Comparison of ENCODE assay signal across 9 mouse cellular contexts in genomic region chr1:172590385-172590784, GRCm38 (mm10). TPM values are rescaled to one million over a fixed set of nuclear protein-coding genes. Genes with fewer than 3 reads are reported as not detected.
DNase-seq lines count a peak whose midpoint lies in the region; ATAC-seq and TF ChIP-seq lines count a peak whose summit lies in the region.
"Had no signal": no experiment of that assay in that cellular context is flagged by ENCODE, and none has a peak within 500 bp of the region (broad histone marks: within the 10 kb centered on the region; RNA-seq: fewer than 3 reads in every experiment).

Slamf8 (minus strand) TSS chr1:172590568.

- H3K27me3 ChIP-seq in CH12.LX (replicated peaks) = no peaks in the 10 kb centered on the region
- peaks cover 21% of the 10 kb centered on the region for H3K27me3 ChIP-seq in midbrain, embryonic 10.5 days (ENCODE audit: low read depth, poor library complexity, severe bottlenecking)

- peak within 1 kb of the TSS; percentile 14; the same call in 1 of the 2 replicates for H3K4me2 ChIP-seq in CH12.LX (ENCODE audit: insufficient read depth, low read depth, poor library complexity, severe bottlenecking)

- dilution Hi-C loops in CH12.LX (cut with MboI; ENCODE audit: extremely low pct_ligation_motif_present, extremely low pct_unique_long_range_greater_than_20kb, low sequenced_read_pairs) = no loop called here

- no peaks in the 10 kb centered on the region for H3K79me2 ChIP-seq in CH12.LX (replicated peaks; ENCODE audit: control insufficient read depth, extremely low read depth, insufficient read depth, poor library complexity, severe bottlenecking)

- no peak within 1 kb of the TSS for H3K27ac ChIP-seq in layer of hippocampus, adult 2 months
- H3K27ac ChIP-seq in CH12.LX (ENCODE audit: insufficient read depth, low read depth) = no peak within 1 kb of the TSS
- no peak within 1 kb of the TSS for H3K27ac ChIP-seq in midbrain, embryonic 10.5 days (replicated peaks)

- peak; percentile 48 for ATAC-seq in common myeloid progenitor, adult 5-6 weeks (replicated peaks; ENCODE audit: low read depth, poor library complexity, severe bottlenecking)

- in situ Hi-C loops in CH12.LX (cut with MboI; ENCODE audit: low pct_ligation_motif_present, low pct_unique_long_range_greater_than_20kb, low sequenced_read_pairs) = no loop called here

- peaks cover 8 to 24% of the 10 kb centered on the region in 2 experiments for H3K4me1 ChIP-seq in CH12.LX (ENCODE audit: control insufficient read depth in 1 of 2, insufficient read depth in 2 of 2)
- peaks cover 16% of the 10 kb centered on the region for H3K4me1 ChIP-seq in midbrain, embryonic 10.5 days

- no peaks in the 10 kb centered on the region for H3K36me3 ChIP-seq in CH12.LX (replicated peaks in 1 of 2; ENCODE audit: control insufficient read depth in 1 of 2, insufficient read depth in 1 of 2, low read length in 1 of 2)
- H3K36me3 ChIP-seq in midbrain, embryonic 10.5 days = no peaks in the 10 kb centered on the region

- no peak for TF ChIP-seq CTCF in layer of hippocampus, adult 2 months (conservative IDR thresholded peaks at IDR 0.05)
- no peak for TF ChIP-seq CTCF in CH12.LX (conservative IDR thresholded peaks at IDR 0.05 in 1 of 2, IDR thresholded peaks at IDR 0.05 in 1 of 2; ENCODE audit: low read depth in 2 of 2, low read length in 2 of 2)

- no peak for TF ChIP-seq POLR2A in CH12.LX (IDR thresholded peaks at IDR 0.05; ENCODE audit: low read depth, low read length)

- WGBS in midbrain, embryonic 10.5 days = 86% methylated on average over 7 of the region's 7 CpGs

- no peak for TF ChIP-seq RAD21 in CH12.LX (IDR thresholded peaks at IDR 0.05; ENCODE audit: low read depth, low read length)

- DNase-seq in layer of hippocampus, adult 9-11 months = peak; percentile 64
- DNase-seq in layer of hippocampus, adult 2 months (ENCODE audit: low spot score in 2 of 2) = no peak
- peak; percentile 39 for DNase-seq in CH12.LX (ENCODE audit: extremely low read depth)
- peak; percentile 36 for DNase-seq in lung, postnatal 14 days
- DNase-seq in embryo, embryonic 9.5 days (ENCODE audit: extremely low spot score) = no peak
- DNase-seq in midbrain, embryonic 10.5 days (ENCODE audit: low spot score) = no peak

- peak; percentile 63 for TF ChIP-seq EP300 in CH12.LX (IDR thresholded peaks at IDR 0.05; ENCODE audit: low read length)

- H3K9ac ChIP-seq in CH12.LX (ENCODE audit: insufficient read depth, low read depth) = no peak within 1 kb of the TSS

- H3K9me3 ChIP-seq in CH12.LX (replicated peaks; ENCODE audit: low read length) = no peaks in the 10 kb centered on the region
- H3K9me3 ChIP-seq in midbrain, embryonic 10.5 days (replicated peaks) = no peaks in the 10 kb centered on the region
- H3K9me3 ChIP-seq: megakaryocyte, embryonic 14.5 days had no signal

- H3K4me3 ChIP-seq in layer of hippocampus, adult 2 months = no peak within 1 kb of the TSS
- H3K4me3 ChIP-seq in CH12.LX (replicated peaks in 1 of 3; ENCODE audit: low read depth in 2 of 3, low read length in 2 of 3, poor library complexity in 1 of 3) = no peak within 1 kb of the TSS
- no peak within 1 kb of the TSS for H3K4me3 ChIP-seq in midbrain, embryonic 10.5 days
- H3K4me3 ChIP-seq: megakaryocyte, embryonic 14.5 days had no signal

TF ChIP-seq in CH12.LX, 34 proteins besides CTCF, POLR2A, EP300 and RAD21:
- TF ChIP-seq SIN3A (IDR thresholded peaks at IDR 0.05; ENCODE audit: low read length) (no peak), GABPA (IDR thresholded peaks at IDR 0.05; ENCODE audit: insufficient replicate concordance, low read depth, low read length) (no peak), TCF12 (IDR thresholded peaks at IDR 0.05; ENCODE audit: low read depth, low read length) (no peak), JUND (conservative IDR thresholded peaks at IDR 0.05; ENCODE audit: low read depth, low read length) (peak; percentile 34), PAX5 (IDR thresholded peaks at IDR 0.05; ENCODE audit: low read length) (no peak), IRF4 (IDR thresholded peaks at IDR 0.05; ENCODE audit: low read depth, low read length) (peak; percentile 76), ETS1 (conservative IDR thresholded peaks at IDR 0.05; ENCODE audit: low read depth, low read length) (no peak), MEF2A (IDR thresholded peaks at IDR 0.05; ENCODE audit: borderline replicate concordance, low read depth, low read length) (no peak), TBP (conservative IDR thresholded peaks at IDR 0.05; ENCODE audit: low read depth, low read length) (no peak), BHLHE40 (IDR thresholded peaks at IDR 0.05; ENCODE audit: low read depth, low read length) (peak; percentile 73), E2F4 (IDR thresholded peaks at IDR 0.05; ENCODE audit: insufficient replicate concordance, low read depth, low read length) (no peak), MYC (IDR thresholded peaks at IDR 0.05; ENCODE audit: low read depth, low read length) (peak; percentile 90), MAX (IDR thresholded peaks at IDR 0.05; ENCODE audit: low read length) (peak; percentile 89), MAZ (IDR thresholded peaks at IDR 0.05; ENCODE audit: low read depth, low read length) (no peak), MXI1 (IDR thresholded peaks at IDR 0.05; ENCODE audit: low read depth, low read length) (peak; percentile 72), USF1 (IDR thresholded peaks at IDR 0.05; ENCODE audit: low read depth, low read length) (no peak)

RNA-seq across cellular contexts. Expression of gene Slamf8, which starts in this region (rescaled TPM):
- total RNA-seq in layer of hippocampus, adult 2 months (2021) = not detected
- total RNA-seq in CH12.LX (2012; rRNA removed) = 0.30 and 0.42 TPM in 2 replicates
- 1.00 and 1.1 TPM in 2 replicates for total RNA-seq in CH12.LX (2014; rRNA removed)
- polyA plus RNA-seq in CH12.LX (2012; ENCODE audit: insufficient read length, low read depth) = 1.8 and 2.3 TPM in 2 replicates
- 0.44 TPM in 1 of 2 replicates, not detected in the other for total RNA-seq in common myeloid progenitor, adult 5-6 weeks (2017)
- not detected in 2 replicates for polyA plus RNA-seq in midbrain, embryonic 10.5 days (2016; fragmentation: Nextera tagmentation; extraction: Ambion mirVana)
- total RNA-seq: left cerebral cortex, adult 18-20 months had no signal

Comparison
In these comparisons a context has a peak if more than half of its experiments do, and no peak if none do; other contexts are left out.
1. DNase-seq: peak in layer of hippocampus, adult 9-11 months (single experiment), CH12.LX (single experiment) and lung, postnatal 14 days (single experiment); none in layer of hippocampus, adult 2 months (0 of 2), embryo, embryonic 9.5 days (single experiment) and midbrain, embryonic 10.5 days (single experiment).
2. Peak in ATAC-seq in common myeloid progenitor, adult 5-6 weeks; RNA of the gene not detected or under 1 TPM.